Mouse (Mus musculus): ENCODE measurements around the gene Tpm1.

- TF ChIP-seq CTCF (IDR thresholded peaks at IDR 0.05) (no peak), EP300 (IDR thresholded peaks at IDR 0.05) (no peak)
Measured at GRCm38 (mm10) chr9:66990046-66990445, 59.2 kb downstream of the Tpm1 start.
